In the genomic region with DNA sequence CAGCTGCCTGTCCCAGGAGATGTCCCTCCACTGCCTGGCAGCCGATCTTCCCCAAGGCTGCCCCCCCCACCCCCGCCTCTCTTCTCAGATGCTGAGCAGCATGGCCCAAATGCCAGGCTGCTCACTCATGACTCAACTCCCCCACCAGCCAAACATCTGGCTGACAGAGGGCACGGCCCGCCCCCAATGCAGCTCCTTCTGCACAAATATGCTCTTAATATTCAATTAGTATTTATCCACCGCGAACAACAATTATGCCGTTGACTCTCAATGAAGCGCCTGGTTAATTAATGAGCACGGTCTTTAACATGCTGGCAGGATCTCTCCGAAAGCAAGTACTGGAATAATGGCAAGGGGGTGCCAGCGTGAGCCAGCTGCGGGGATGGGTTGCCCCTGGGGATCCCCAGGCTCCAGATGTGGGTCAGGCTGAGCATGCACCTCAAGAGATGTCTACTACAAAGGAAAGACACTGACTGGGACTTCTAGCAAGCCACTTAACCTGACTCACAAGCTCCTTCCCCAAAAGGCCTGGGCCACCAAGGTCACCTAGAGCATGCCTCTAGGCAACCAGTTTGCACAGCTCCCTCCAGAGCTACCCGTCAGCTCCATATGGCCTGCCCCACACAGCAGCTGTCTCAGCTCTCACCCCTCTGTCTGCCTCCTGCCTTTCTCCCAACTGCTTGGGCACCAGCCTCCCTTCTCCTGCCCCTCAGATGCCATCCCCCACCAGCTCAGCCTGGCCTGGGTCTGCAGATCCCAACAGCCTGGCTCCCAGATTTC, we compare ENCODE assay signal across 11 mouse cellular contexts.
A peak's percentile ranks its signal among the peaks of the same experiment; 100 is the strongest.
DNase-seq lines count a peak whose midpoint lies in the region; ATAC-seq and TF ChIP-seq lines count a peak whose summit lies in the region.
"Had no signal": no experiment of that assay in that cellular context is flagged by ENCODE, and none has a peak within 500 bp of the region (broad histone marks: within the 10 kb centered on the region; RNA-seq: fewer than 3 reads in every experiment).

No protein-coding gene starts in this region.

- no peaks in the 10 kb centered on the region for H3K36me3 ChIP-seq in forebrain, embryonic 16.5 days (ENCODE audit: control insufficient read depth, insufficient read depth)
- no peaks in the 10 kb centered on the region for H3K36me3 ChIP-seq in midbrain, postnatal 0 days (ENCODE audit: insufficient read depth, low read length)
- H3K36me3 ChIP-seq: heart, embryonic 13.5 days; liver, embryonic 13.5 days had no signal

- peaks cover 39% of the 10 kb centered on the region for H3K4me1 ChIP-seq in forebrain, embryonic 16.5 days (replicated peaks; ENCODE audit: control insufficient read depth, insufficient read depth, low read length)
- peaks cover 11% of the 10 kb centered on the region; the same call in 1 of the 2 replicates for H3K4me1 ChIP-seq in midbrain, postnatal 0 days (ENCODE audit: insufficient read depth, low read length)

- WGBS in forebrain, embryonic 16.5 days, result 10% methylated on average over 13 of the region's 13 CpGs
- WGBS in midbrain, postnatal 0 days, result 45% methylated on average over 13 of the region's 13 CpGs

- peak; percentile 79 for ATAC-seq in forebrain, embryonic 16.5 days
- no peak; the same call in 1 of the 2 replicates for ATAC-seq in midbrain, postnatal 0 days (ENCODE audit: low FRiP score)

- no peaks in the 10 kb centered on the region for H3K27me3 ChIP-seq in forebrain, embryonic 16.5 days (replicated peaks; ENCODE audit: control insufficient read depth, insufficient read depth, low read length)
- H3K27me3 ChIP-seq in midbrain, postnatal 0 days (ENCODE audit: insufficient read depth, low read length), result 0 out of 2 replicates have a peak, but pooled peaks cover 3% of the 10 kb centered on the region
- H3K27me3 ChIP-seq: liver, embryonic 13.5 days had no signal

- TF ChIP-seq CTCF in midbrain, postnatal 0 days (IDR thresholded peaks at IDR 0.05), result no peak

- DNase-seq in layer of hippocampus, adult 9-10 months (ENCODE audit: low spot score), result peak; percentile 12
- DNase-seq in layer of hippocampus, postnatal 25 days (ENCODE audit: extremely low spot score in 1 of 2, low spot score in 1 of 2), result no peak
- DNase-seq in adrenal gland, adult 8-10 months, result peak; percentile 33
- peak; percentile 51 for DNase-seq in midbrain, postnatal 0 days (ENCODE audit: low spot score)
- DNase-seq in left cerebral cortex, postnatal 25 days (ENCODE audit: low spot score in 2 of 2), result no peak
- no peak for DNase-seq in spleen, postnatal 36 days (ENCODE audit: low spot score in 2 of 2)
- no peak for DNase-seq in lung, postnatal 25 days (ENCODE audit: low spot score)
- DNase-seq: cerebellum, adult 9-10 months; liver, embryonic 13.5 days had no signal

- H3K9me3 ChIP-seq in forebrain, embryonic 16.5 days (ENCODE audit: control insufficient read depth, low read length), result no peaks in the 10 kb centered on the region
- no peaks in the 10 kb centered on the region for H3K9me3 ChIP-seq in midbrain, postnatal 0 days (ENCODE audit: low read length)
- H3K9me3 ChIP-seq: heart, embryonic 13.5 days; liver, embryonic 13.5 days had no signal

- intact Hi-C loops in left cerebral cortex, postnatal 25 days (cut with DNase I), result no loop called here

- H3K27ac ChIP-seq in forebrain, embryonic 16.5 days (ENCODE audit: low read length), result peak overlapping the region; percentile 62
- no peak overlapping the region for H3K27ac ChIP-seq in midbrain, postnatal 0 days (ENCODE audit: low read depth, low read length)
- H3K27ac ChIP-seq: heart, embryonic 13.5 days; liver, embryonic 13.5 days had no signal

- H3K9ac ChIP-seq in forebrain, embryonic 16.5 days (replicated peaks; ENCODE audit: low read depth, low read length), result no peak overlapping the region
- no peak overlapping the region for H3K9ac ChIP-seq in midbrain, postnatal 0 days (replicated peaks; ENCODE audit: low read length, poor library complexity, severe bottlenecking)
- H3K9ac ChIP-seq: heart, embryonic 13.5 days; liver, embryonic 13.5 days had no signal

- H3K4me3 ChIP-seq in forebrain, embryonic 16.5 days (replicated peaks; ENCODE audit: low read length), result no peak overlapping the region
- no peak overlapping the region for H3K4me3 ChIP-seq in midbrain, postnatal 0 days (ENCODE audit: low read depth, low read length)
- H3K4me3 ChIP-seq: heart, embryonic 13.5 days; liver, embryonic 13.5 days had no signal

- no peak overlapping the region for H3K4me2 ChIP-seq in forebrain, embryonic 16.5 days (ENCODE audit: low read length)
- H3K4me2 ChIP-seq in midbrain, postnatal 0 days (ENCODE audit: low read depth, low read length, poor library complexity, severe bottlenecking), result no peak overlapping the region
- H3K4me2 ChIP-seq: heart, embryonic 13.5 days; liver, embryonic 13.5 days had no signal

Comparison
In these comparisons a context has a peak if more than half of its experiments do, and no peak if none do; other contexts are left out.
1. DNase-seq: peak in layer of hippocampus, adult 9-10 months (single experiment), adrenal gland, adult 8-10 months (single experiment) and midbrain, postnatal 0 days (single experiment); none in layer of hippocampus, postnatal 25 days (0 of 2), left cerebral cortex, postnatal 25 days (0 of 2), spleen, postnatal 36 days (0 of 2) and lung, postnatal 25 days (single experiment).